Mouse (Mus musculus) lung, adult 2 months (tissue): ENCODE measurements around the gene 1600014C10Rik. TPM values are rescaled to one million over a fixed set of nuclear protein-coding genes. Genes with fewer than 3 reads are reported as not detected.
A peak's percentile ranks its signal among the peaks of the same experiment; 100 is the strongest.

Experiments
- DNase-seq: peaks from one replicate; pipeline ENCODE4 v3.0.0; 2022
- H3K4me1 ChIP-seq: fragments of 200-500 bp; 2 replicates; pipeline ENCODE4 v1.6.1; 2011; ENCODE audit warnings: low read length; ENCODE audit not compliant: control insufficient read depth, insufficient read depth
- H3K4me3 ChIP-seq: fragments of 200-500 bp; replicated peaks from 2 replicates; pipeline ENCODE3; 2011; ENCODE audit warnings: low read depth, mild to moderate bottlenecking, control low read depth, low read length; ENCODE audit errors: extremely low read depth
- CTCF ChIP-seq: fragments of 200-500 bp; IDR thresholded peaks from 2 replicates; pipeline ENCODE4 v1.5.1; 2011; ENCODE audit warnings: mild to moderate bottlenecking, low read length, control low read depth; ENCODE audit not compliant: insufficient read depth
- POLR2A ChIP-seq: fragments of 200-500 bp; IDR thresholded peaks from 2 replicates; pipeline ENCODE4 v1.6.1; 2011; ENCODE audit warnings: low read depth, mild to moderate bottlenecking, control low read depth, low read length, borderline replicate concordance; ENCODE audit errors: extremely low read depth
- WGBS: fragments of 180-500 bp; shearing (Covaris S2); methylation state at CpG from one replicate; pipeline ENCODE4 v1.1.7; 2018; 5-methylcytosine and 5-hydroxymethylcytosine counted together
- polyA plus RNA-seq: library from polyadenylated mRNA; depleted of rRNA; stranded (reverse); fragments of >200 nt; gene quantifications from 2 replicates; pipeline ENCODE4 v1.2.3, GENCODE M21; 2012

Gene 1600014C10Rik
- polyA plus RNA-seq, 1 experiment: 16.4 TPM

DNA sequence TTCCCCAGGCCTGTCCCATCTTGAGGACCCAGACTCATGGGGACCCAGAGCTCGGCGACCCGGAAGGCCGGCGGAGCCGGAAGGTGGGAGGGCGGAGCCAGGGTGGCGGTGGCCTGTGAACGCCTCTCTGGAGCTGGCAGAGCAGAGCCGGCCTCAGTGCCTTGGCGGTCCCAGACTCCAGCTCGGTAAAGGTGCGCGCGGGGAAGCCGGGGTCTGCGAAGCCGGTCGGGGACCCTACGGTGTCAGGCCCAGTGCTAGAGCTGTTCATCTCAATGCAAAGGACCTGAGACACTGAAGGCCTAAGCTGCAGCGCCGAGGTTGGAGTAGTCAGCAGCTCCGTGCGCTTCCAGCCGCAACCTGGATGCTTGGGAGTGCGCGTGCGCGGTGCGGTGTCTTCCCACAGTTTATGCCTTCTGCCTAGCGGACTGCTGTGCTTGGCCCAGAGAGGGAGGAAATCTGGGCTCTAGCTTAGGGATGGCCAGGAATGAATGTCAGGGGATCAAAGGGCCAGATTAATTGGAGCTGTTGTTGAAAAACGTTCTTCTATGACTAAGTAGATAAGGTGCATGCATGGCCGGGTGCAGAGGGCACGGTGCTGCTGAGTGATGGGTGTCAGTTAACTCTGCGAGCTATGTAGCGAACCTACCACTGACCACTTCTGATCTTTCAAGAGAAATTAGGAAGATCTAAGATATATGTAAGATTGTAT, 846 bp downstream of the 1600014C10Rik start:
- 4% methylated on average over 36 of the region's 36 CpGs for WGBS
- TF ChIP-seq POLR2A (peak; percentile 49; the same call in 1 of the 2 replicates), CTCF (no peak)
- peak; percentile 84 for DNase-seq
- Histone ChIP-seq H3K4me1 (peaks cover 6% of the 10 kb centered on the region; the same call in 1 of the 2 replicates), H3K4me3 (peak overlapping the region; percentile 69)

DNA sequence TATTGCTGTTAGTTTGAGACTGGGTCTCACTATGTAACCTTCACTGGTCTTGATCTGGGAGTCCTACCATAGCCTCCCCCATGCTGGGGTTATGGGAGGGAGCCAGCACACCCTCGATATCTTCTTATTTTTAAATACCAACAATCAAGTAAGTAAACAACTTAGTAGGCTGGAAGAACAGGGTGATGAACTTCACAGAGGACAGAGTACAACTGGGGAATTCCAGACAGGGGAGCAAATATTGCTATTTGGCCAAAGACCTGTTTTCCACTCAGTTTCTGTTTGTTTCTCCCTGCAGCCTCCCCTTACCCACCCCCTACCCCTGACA, 1.4 kb downstream of the 1600014C10Rik start:
- DNase-seq: no peak
- no peak for TF ChIP-seq CTCF
- TF ChIP-seq POLR2A: no peak
- Histone ChIP-seq H3K4me1 (peaks cover 6% of the 10 kb centered on the region; the same call in 1 of the 2 replicates), H3K4me3 (no peak overlapping the region)
- 7% methylated on average over 1 of the region's 1 CpGs for WGBS

DNA sequence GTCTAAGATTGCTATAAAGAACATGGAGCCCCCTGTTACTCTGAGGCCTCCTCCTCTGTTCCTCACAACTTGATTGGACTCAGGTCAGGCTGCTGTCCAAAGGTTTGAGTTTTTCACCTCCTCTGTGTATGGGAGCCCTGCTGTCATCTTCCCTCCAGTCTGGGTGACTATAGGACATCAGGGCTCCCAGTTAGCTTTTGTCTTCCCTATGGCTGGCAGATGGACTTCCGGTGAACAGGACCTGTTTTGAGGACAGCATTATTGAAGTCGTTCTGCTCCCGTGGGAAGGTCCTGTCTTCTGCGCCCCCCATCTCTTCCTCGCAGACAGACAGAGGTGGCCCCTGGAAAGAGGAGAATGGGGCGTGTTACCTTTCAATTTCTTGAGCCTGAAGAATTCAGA, 1.8 kb downstream of the 1600014C10Rik start:
- DNase-seq: no peak
- Histone ChIP-seq H3K4me3 (no peak overlapping the region), H3K4me1 (peaks cover 6% of the 10 kb centered on the region; the same call in 1 of the 2 replicates)
- whole genome bisulfite sequencing: 82% methylated on average over 6 of the region's 6 CpGs
- TF ChIP-seq POLR2A (no peak), CTCF (no peak)

DNA sequence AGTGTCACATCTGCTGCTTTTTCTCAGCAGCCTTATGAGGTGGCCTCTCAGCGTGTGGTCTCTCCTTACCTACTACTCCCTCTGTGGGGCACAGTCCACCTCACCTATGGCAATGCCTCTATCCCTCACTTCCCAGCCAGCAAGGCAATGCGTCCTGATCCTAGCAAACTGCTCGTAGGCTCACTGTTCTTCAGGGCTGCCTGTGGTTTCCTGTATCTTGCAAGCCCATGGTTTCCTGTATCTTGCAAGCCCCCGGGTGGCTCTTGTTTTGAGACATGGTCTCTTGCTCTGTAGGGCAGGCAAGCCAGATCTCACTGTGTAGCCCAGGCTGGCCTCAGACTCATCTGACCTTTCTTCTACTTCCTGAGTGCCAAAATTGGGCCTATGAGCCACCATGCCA, 3.8 kb downstream of the 1600014C10Rik start:
- TF ChIP-seq POLR2A (no peak), CTCF (no peak)
- WGBS: 69% methylated on average over 4 of the region's 4 CpGs
- DNase-seq: no peak

DNA sequence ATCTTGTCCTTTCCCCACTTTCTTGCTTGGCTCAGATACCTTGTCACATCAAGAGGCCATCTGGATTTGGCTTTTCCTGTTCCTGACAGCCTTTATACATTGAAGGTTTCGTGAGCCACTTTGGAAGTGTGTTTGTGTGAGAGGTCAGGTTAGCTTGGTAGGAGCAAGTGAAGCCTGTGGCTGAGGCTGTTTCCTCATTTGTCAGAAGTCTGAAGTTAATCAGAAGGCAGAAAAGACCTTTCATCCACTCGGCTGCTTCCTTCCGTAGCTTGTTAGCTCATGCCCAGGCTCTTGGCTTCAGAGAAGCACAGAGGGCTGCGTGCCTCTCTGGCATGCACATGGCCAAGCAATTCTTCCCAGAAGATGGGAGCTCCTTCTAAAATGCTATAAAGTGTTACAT, 4.8 kb downstream of the 1600014C10Rik start:
- no peak for DNase-seq
- H3K4me3 ChIP-seq: no peak overlapping the region
- peaks cover 6% of the 10 kb centered on the region; the same call in 1 of the 2 replicates for H3K4me1 ChIP-seq
- TF ChIP-seq CTCF (no peak), POLR2A (no peak)
- WGBS: 67% methylated on average over 4 of the region's 4 CpGs

More for the DNA sequence above, 3.8 kb downstream of the 1600014C10Rik start:
- no peak overlapping the region for H3K4me3 ChIP-seq
- H3K4me1 ChIP-seq: peaks cover 6% of the 10 kb centered on the region; the same call in 1 of the 2 replicates

DNA sequence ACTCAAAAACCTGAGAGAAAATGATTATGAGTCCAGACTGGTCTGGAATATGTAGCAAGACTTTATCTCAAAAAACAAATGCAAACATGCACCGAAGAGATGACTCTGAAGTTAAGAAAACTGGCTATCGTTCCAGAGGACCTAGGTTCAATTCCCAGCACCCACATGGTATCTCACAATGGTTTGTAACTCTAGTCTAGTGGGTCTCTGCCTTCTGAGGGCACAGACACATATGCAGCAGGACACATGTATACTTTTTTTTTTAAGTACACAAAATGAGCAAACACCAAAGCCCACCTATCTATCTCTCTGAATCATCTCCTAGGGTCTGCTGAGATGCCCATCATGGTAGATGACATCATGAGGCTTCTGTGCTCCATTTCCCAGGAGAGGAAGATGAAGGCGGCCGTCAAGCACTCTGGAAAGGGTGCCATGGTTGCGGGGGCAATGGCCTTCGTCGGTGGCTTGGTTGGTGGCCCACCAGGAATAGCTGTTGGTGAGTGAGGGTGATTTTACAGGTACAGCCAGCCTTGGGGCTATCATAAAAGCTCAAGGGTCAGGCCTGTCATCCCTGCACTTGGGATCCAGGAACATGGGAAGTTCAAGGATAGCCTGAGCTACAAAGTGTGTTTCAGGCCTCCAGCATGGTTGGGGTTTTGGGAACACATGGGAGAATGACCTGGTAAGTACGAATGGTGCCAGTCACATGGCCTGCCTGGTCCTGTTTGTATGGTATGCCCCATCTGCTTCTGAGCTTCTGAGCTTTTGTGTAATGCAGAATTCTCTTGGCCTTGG, 5.5 kb downstream of the 1600014C10Rik start:
- peaks cover 6% of the 10 kb centered on the region; the same call in 1 of the 2 replicates for H3K4me1 ChIP-seq

DNA sequence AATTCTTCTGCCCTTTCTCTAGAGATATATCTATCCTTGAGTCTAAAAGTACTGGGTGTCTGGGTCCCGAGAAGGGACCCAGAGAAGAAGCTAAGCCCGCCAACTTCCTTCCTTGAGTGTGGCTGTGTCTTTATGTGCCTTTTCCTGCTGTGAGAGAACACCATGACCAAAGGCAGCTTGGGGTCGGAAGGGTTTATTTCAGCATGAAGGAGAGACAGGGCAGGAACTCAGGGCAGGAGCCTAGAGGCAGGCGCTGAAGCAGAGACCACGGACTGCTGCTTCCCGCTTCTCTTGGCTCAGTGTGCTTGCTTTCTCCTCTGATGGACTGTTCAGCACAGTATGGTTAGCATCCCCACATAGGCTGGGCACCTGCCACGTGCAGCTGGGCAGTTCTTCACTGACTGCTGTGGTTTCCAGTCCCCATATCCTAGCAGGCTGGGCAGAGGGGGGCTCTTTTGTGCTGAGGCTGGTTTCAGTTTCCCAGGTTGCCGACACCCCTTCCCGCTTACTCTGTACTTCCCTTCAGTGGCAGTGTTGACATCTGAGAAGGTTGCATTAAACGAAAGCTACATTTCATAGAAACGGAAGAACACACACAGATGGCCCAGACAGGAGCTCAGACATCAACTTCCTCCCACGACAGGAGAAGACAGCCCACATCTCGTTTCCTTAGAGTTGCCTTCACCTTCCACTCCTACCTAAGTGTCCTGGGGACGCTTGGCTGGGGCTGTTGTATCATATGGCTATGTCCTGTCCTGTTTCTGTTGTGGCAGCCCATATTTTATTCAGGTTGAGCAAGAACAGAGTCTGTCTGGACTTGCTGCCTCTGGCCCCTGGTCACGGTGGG, 6.3 kb downstream of the 1600014C10Rik start:
- Histone ChIP-seq H3K4me1 (0 out of 2 replicates have a peak, but pooled peaks cover 2% of the 10 kb centered on the region), H3K4me3 (no peak overlapping the region)
- no peak for TF ChIP-seq POLR2A
- DNase-seq: no peak
- 56% methylated on average over 15 of the region's 15 CpGs for WGBS

More for the DNA sequence above, 5.5 kb downstream of the 1600014C10Rik start:
- 87% methylated on average over 8 of the region's 8 CpGs for WGBS
- no peak for DNase-seq
- TF ChIP-seq CTCF: no peak
- TF ChIP-seq POLR2A: no peak
- no peak overlapping the region for H3K4me3 ChIP-seq

DNA sequence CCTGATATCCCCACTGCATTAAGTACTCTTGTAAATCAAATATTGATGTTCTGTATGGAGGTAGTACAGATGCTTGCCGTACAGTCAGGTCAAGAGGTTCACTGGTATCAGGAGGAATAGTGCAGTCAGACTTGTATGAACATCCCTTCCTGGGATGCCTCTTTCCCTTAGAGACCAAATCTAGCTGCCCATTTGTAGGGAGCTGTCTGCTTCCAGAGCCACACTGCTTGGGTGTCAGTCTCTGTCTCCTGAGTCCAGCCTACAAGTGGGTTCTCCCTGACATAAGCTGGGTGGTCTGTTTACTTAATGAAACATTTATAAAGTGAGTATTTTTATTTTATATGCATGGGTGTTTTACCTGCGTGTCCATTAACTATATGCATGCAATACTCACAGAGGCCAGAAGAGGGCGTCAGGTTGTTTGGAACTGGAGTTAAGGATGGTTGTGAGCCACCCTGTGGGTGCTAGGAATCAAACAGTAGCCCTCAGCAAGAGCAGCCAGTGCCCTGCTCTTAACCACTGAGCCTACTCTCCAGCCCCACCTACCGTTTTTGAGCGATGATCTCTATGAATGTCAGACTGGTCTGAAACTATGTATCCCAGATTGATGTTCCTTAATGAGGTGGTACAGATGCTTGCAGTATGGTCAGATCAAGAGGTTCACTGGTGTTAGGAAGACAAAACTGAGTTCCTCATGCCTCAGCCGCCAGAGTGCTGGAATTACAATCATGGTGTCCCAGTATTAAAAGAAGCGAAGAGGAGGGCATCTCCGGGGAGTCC, 7.2 kb downstream of the 1600014C10Rik start:
- TF ChIP-seq CTCF (0 out of 2 replicates have a peak, but pooled peaks have one; percentile 11), POLR2A (no peak)
- DNase-seq: no peak
- 85% methylated on average over 8 of the region's 8 CpGs for WGBS

DNA sequence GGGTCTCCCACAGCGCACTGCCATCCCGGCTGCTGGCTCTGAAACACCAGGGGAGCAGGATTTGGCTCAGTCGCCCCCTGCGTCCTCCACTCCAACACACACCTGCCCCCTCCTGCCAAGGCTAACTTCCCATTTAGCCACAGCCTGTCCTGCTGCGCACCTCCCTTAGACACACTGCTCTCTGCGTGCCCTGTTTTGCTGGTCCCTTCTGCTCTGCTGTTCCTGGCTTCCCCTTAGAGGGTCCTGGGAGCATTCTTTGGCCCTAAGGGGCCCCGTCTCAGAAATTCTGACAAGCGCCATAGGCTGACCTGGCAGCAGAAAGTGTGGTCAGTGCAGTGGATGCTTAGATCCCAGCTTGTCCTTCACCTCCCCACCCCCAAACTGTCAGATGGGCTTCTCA, 8.1 kb downstream of the 1600014C10Rik start:
- 81% methylated on average over 8 of the region's 8 CpGs for WGBS
- H3K4me3 ChIP-seq: no peak overlapping the region
- 0 out of 2 replicates have a peak, but pooled peaks cover 2% of the 10 kb centered on the region for H3K4me1 ChIP-seq
- TF ChIP-seq CTCF: no peak
- TF ChIP-seq POLR2A: no peak
- no peak for DNase-seq

More for the DNA sequence above, 7.2 kb downstream of the 1600014C10Rik start:
- Histone ChIP-seq H3K4me1 (0 out of 2 replicates have a peak, but pooled peaks cover 2% of the 10 kb centered on the region), H3K4me3 (no peak overlapping the region)
